Mouse (Mus musculus) liver, embryonic 11.5 days (tissue): Measurements from ENCODE around the gene Pjvk. TPM values are rescaled to one million over a fixed set of nuclear protein-coding genes. Genes with fewer than 3 reads are reported as not detected.
"Not testable (repeated sequence)": the region's sequence is repeated elsewhere in the genome, so short reads cannot be mapped to it uniquely, and the experiment has no call there.

ENCODE experiments used
- ATAC-seq: fragments of 200-750 bp; cut with Nextera tagmentation; replicated peaks from 2 replicates; pipeline ENCODE4 v1.8.0; 2017; ENCODE audit warnings: moderate number of reproducible peaks, mild to moderate bottlenecking, moderate TSS enrichment, moderate library complexity; ENCODE audit not compliant: low FRiP score
- DNase-seq: peaks from one replicate; pipeline ENCODE4 v3.0.0-alpha.2; 2017; ENCODE audit warnings: low spot score
- H3K27ac ChIP-seq: fragments of 300-500 bp; sonication (generic); 2 replicates; pipeline ENCODE4 v1.5.1; 2014; ENCODE audit warnings: mild to moderate bottlenecking, low read depth, low read length, control low read depth
- H3K27me3 ChIP-seq: fragments of 300-500 bp; sonication (generic); replicated peaks from 2 replicates; pipeline ENCODE4 v1.6.1; 2014; ENCODE audit warnings: low read length, mixed read lengths; ENCODE audit not compliant: control insufficient read depth, insufficient read depth
- H3K36me3 ChIP-seq: fragments of 300-500 bp; sonication (generic); 2 replicates; pipeline ENCODE4 v1.6.1; 2014; ENCODE audit warnings: mild to moderate bottlenecking, low read length, moderate library complexity, mixed read lengths; ENCODE audit not compliant: control insufficient read depth, insufficient read depth
- H3K4me1 ChIP-seq: fragments of 300-500 bp; sonication (generic); replicated peaks from 2 replicates; pipeline ENCODE4 v1.6.1; 2014; ENCODE audit warnings: low read length, mixed read lengths; ENCODE audit not compliant: control insufficient read depth, insufficient read depth
- H3K4me2 ChIP-seq: fragments of 300-500 bp; sonication (generic); 2 replicates; pipeline ENCODE4 v1.6.1; 2014; ENCODE audit warnings: mild to moderate bottlenecking, control low read depth, moderate library complexity
- H3K4me3 ChIP-seq: fragments of 300-500 bp; sonication (generic); 2 replicates; pipeline ENCODE4 v1.5.1; 2014; ENCODE audit warnings: low read depth, low read length, control low read depth
- H3K9ac ChIP-seq: fragments of 300-500 bp; sonication (generic); 2 replicates; pipeline ENCODE4 v1.6.1; 2014; ENCODE audit warnings: low read depth, low read length, control low read depth
- H3K9me3 ChIP-seq: fragments of 300-500 bp; sonication (generic); 2 replicates; pipeline ENCODE4 v1.6.1; 2016; ENCODE audit warnings: low read length, inconsistent platforms, mixed read lengths; ENCODE audit not compliant: control insufficient read depth
- WGBS: fragments of 180-500 bp; shearing (Covaris S2); extraction: QIAGEN DNeasy Blood & Tissue Kit; methylation state at CpG from one replicate; pipeline ENCODE4 v1.1.7; 2014; 5-methylcytosine and 5-hydroxymethylcytosine counted together
- polyA plus RNA-seq: library from polyadenylated mRNA; unstranded; fragments of >200 nt; fragmentation: Nextera tagmentation; extraction: Ambion mirVana; gene quantifications from 2 replicates; pipeline ENCODE4 v1.2.1, GENCODE M21; 2014

Pjvk gene
- polyA plus RNA-seq, 1 experiment from 2014 or later: not detected

DNA sequence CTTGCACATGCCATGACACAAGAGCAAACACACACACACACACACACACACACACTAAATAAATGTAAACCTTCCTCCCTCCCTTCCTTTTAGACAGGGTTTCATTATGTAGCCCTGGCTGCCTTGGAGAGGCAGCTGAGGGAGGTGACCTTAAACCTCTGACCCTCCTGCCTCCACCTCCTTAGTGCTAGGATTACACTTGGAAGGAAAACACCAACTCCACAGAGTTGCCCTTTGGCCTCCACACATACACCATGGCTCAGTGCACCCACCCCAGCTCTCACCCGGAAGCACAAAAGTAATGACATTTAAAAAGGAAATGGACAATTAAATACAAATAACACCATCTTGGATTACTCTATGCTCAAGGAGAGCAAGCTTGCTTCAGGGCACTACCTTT lies 26.6 kb upstream of the Pjvk start:
- DNase-seq: no peak
- no peak overlapping the region for H3K4me3 ChIP-seq
- H3K4me1 ChIP-seq: no peaks in the 10 kb centered on the region
- ATAC-seq: no peak
- H3K4me2 ChIP-seq: no peak overlapping the region
- no peak overlapping the region for H3K27ac ChIP-seq
- no peaks in the 10 kb centered on the region for H3K27me3 ChIP-seq
- WGBS: 80% methylated on average over 1 of the region's 1 CpGs
- H3K36me3 ChIP-seq: 0 out of 2 replicates have a peak, but pooled peaks cover 6% of the 10 kb centered on the region
- no peak overlapping the region for H3K9ac ChIP-seq
- H3K9me3 ChIP-seq: no peaks in the 10 kb centered on the region

DNA sequence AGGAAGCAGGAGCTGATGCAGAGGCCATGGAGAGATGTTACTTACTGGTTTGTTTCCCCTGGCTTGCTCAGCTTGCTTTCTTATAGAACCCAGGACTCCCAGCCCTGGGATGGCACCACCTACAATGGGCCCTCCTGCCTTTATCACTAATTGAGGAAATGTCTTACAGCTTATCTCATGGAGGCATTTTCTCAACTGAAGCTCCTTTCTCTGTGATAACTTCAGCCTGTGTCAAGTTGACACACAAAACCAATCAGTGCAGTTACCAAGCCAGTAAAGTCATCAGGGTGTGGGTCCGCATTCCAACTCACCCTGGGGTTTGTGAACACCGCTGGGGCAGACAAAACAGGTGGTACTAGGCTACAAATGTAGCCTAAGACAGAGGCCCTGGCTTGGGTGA lies 26.0 kb upstream of the Pjvk start:
- not testable (repeated sequence) for H3K4me3 ChIP-seq, H3K27me3 ChIP-seq, H3K4me1 ChIP-seq, H3K9me3 ChIP-seq, DNase-seq, H3K36me3 ChIP-seq, H3K27ac ChIP-seq, ATAC-seq, H3K4me2 ChIP-seq, H3K9ac ChIP-seq
- WGBS: 67% methylated on average over 2 of the region's 2 CpGs

GRCm38 (mm10) chr2:76630293-76630692 lies 18.0 kb upstream of the Pjvk start:
- 82% methylated on average over 12 of the region's 12 CpGs for WGBS
- Histone ChIP-seq H3K4me1 (no peaks in the 10 kb centered on the region), H3K9me3 (no peaks in the 10 kb centered on the region), H3K4me2 (no peak overlapping the region), H3K4me3 (no peak overlapping the region), H3K27ac (no peak overlapping the region), H3K36me3 (peaks cover 8% of the 10 kb centered on the region), H3K9ac (no peak overlapping the region), H3K27me3 (no peaks in the 10 kb centered on the region)
- no peak for ATAC-seq
- DNase-seq: no peak

DNA sequence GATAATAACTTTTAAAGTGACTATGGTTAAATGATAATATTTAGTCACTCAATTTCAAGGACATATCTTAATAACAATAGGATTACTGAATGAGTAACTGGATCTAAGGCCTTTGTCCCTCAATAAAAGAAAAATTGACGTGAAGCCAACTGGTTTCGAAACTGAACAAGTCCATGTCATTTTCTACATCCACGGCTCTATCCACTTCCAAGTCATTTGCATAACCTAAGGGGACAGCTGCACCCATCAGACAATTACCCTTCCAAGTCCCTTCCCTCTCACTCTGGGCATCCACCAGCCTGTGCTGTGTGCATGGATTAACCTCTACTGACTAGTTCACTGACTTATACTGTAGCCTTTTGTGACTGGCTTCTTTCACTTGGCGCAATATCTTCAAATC lies 16.7 kb upstream of the Pjvk start:
- H3K4me3 ChIP-seq: no peak overlapping the region
- H3K9ac ChIP-seq: no peak overlapping the region
- no peaks in the 10 kb centered on the region for H3K27me3 ChIP-seq
- DNase-seq: no peak
- no peaks in the 10 kb centered on the region for H3K9me3 ChIP-seq
- no peak overlapping the region for H3K27ac ChIP-seq
- no peaks in the 10 kb centered on the region for H3K4me1 ChIP-seq
- 91% methylated on average over 4 of the region's 4 CpGs for WGBS
- peaks cover 15% of the 10 kb centered on the region for H3K36me3 ChIP-seq
- no peak for ATAC-seq
- H3K4me2 ChIP-seq: no peak overlapping the region

DNA sequence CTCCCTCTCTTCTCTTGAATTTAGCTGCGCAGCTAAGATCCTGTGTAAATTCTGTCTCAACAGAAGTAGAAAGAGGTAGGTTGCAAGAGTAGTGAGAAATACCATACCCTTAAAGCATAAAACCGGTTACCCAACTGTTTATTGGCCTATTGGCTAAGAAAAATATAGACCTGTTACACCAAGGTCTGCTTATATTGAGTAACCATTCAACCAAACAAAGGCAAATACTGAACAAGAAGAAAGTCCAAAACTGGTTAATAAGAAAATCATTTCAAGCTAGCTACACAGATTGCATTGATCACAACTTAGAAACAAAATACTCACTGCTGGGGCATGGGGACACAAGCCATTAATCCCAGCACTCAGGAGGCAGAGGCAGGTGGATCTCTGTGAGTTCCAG lies 8.6 kb upstream of the Pjvk start:
- peaks cover 18% of the 10 kb centered on the region for H3K36me3 ChIP-seq
- ATAC-seq (no peak), DNase-seq (no peak)
- no peak overlapping the region for H3K4me3 ChIP-seq
- 92% methylated on average over 2 of the region's 2 CpGs for WGBS
- H3K9ac ChIP-seq: no peak overlapping the region
- H3K9me3 ChIP-seq: no peaks in the 10 kb centered on the region
- H3K27ac ChIP-seq: no peak overlapping the region
- H3K4me1 ChIP-seq: no peaks in the 10 kb centered on the region
- H3K27me3 ChIP-seq: no peaks in the 10 kb centered on the region
- no peak overlapping the region for H3K4me2 ChIP-seq

- no peak overlapping the region for H3K4me2 ChIP-seq
- no peak overlapping the region for H3K27ac ChIP-seq
- no peaks in the 10 kb centered on the region for H3K27me3 ChIP-seq
- H3K4me1 ChIP-seq: peaks cover 9% of the 10 kb centered on the region; the same call in 1 of the 2 replicates
- no peaks in the 10 kb centered on the region for H3K9me3 ChIP-seq
- H3K36me3 ChIP-seq: peaks cover 6% of the 10 kb centered on the region; the same call in 1 of the 2 replicates
- ATAC-seq: no peak
- H3K9ac ChIP-seq: no peak overlapping the region
- no peak for DNase-seq
- no peak overlapping the region for H3K4me3 ChIP-seq
These were observed 4.5 kb upstream of the Pjvk start for GRCm38 (mm10) chr2:76643801-76644200.

- H3K4me1 ChIP-seq: peaks cover 9% of the 10 kb centered on the region; the same call in 1 of the 2 replicates
- no peaks in the 10 kb centered on the region for H3K9me3 ChIP-seq
- peak overlapping the region; percentile 77 for H3K9ac ChIP-seq
- 0 out of 2 replicates have a peak overlapping the region, but pooled peaks have one; percentile 26 for H3K27ac ChIP-seq
- ATAC-seq (peak; percentile 44), DNase-seq (no peak)
- H3K27me3 ChIP-seq: no peaks in the 10 kb centered on the region
- peak overlapping the region; percentile 70 for H3K4me3 ChIP-seq
- peak overlapping the region; percentile 96 for H3K4me2 ChIP-seq
- WGBS: 1% methylated on average over 27 of the region's 32 CpGs
- H3K36me3 ChIP-seq: no peaks in the 10 kb centered on the region
These were observed 821 bp upstream of the Pjvk start for GRCm38 (mm10) chr2:76647441-76647869.

DNA sequence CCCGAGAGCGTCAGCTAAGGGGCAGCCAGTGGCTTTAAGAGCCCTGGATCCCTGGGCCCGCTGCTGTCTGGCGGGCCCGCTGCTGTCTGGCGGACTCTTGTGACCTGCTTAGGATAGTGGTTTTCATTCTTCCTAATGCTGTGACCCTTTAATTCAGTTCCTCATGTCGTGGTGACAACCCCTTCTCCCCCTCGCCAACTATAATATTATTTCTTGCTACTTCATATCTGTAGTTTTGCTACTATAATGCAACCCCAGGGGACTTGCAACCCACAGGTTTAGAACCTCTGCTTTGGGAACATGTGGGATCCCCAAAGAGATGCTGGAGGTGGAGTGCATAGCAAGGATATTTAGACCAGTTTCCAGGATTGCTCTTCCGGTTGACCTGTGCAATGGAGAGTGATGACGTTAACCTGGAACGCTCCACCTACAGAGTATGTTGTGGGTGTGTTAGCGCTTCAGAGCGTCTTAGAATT lies 428 bp downstream of the Pjvk start:
- no peaks in the 10 kb centered on the region for H3K27me3 ChIP-seq
- 34% methylated on average over 13 of the region's 13 CpGs for WGBS
- peak overlapping the region; percentile 58; the same call in 1 of the 2 replicates for H3K27ac ChIP-seq
- H3K9ac ChIP-seq: peak overlapping the region; percentile 62
- ATAC-seq: no peak
- no peaks in the 10 kb centered on the region for H3K9me3 ChIP-seq
- H3K4me3 ChIP-seq: peak overlapping the region; percentile 70
- H3K36me3 ChIP-seq: no peaks in the 10 kb centered on the region
- DNase-seq: peak; percentile 49
- H3K4me2 ChIP-seq: peak overlapping the region; percentile 96
- H3K4me1 ChIP-seq: peaks cover 9% of the 10 kb centered on the region; the same call in 1 of the 2 replicates

- ATAC-seq (no peak), DNase-seq (no peak)
- no peak overlapping the region for H3K9ac ChIP-seq
- H3K9me3 ChIP-seq: no peaks in the 10 kb centered on the region
- H3K27me3 ChIP-seq: no peaks in the 10 kb centered on the region
- H3K36me3 ChIP-seq: no peaks in the 10 kb centered on the region
- 82% methylated on average over 4 of the region's 4 CpGs for WGBS
- 0 out of 2 replicates have a peak, but pooled peaks cover 4% of the 10 kb centered on the region for H3K4me1 ChIP-seq
- no peak overlapping the region for H3K4me2 ChIP-seq
- H3K4me3 ChIP-seq: no peak overlapping the region
- H3K27ac ChIP-seq: no peak overlapping the region
These were observed 4.8 kb downstream of the Pjvk start for GRCm38 (mm10) chr2:76653070-76653469.
